Mouse (Mus musculus) ZHBTc4 (cell line): ENCODE results near the gene Atrnl1.
"Not testable (repeated sequence)": the region's sequence is repeated elsewhere in the genome, so short reads cannot be mapped to it uniquely, and the experiment has no call there.

ENCODE experiments used
- DNase-seq: peaks from one replicate; pipeline ENCODE4 v3.0.0-alpha.2; 2011; ENCODE audit warnings: low read depth, low spot score

Gene Atrnl1

GRCm38 (mm10) chr19:58023216-58023825 is 412.5 kb downstream of the Atrnl1 start:
- DNase-seq: peak; percentile 56

GRCm38 (mm10) chr19:58025053-58025452 is 414.2 kb downstream of the Atrnl1 start:
- DNase-seq: no peak

GRCm38 (mm10) chr19:58029661-58030060 is 418.8 kb downstream of the Atrnl1 start:
- no peak for DNase-seq

GRCm38 (mm10) chr19:58033241-58033640 is 422.4 kb downstream of the Atrnl1 start:
- DNase-seq: no peak

GRCm38 (mm10) chr19:58036166-58036565 is 425.3 kb downstream of the Atrnl1 start:
- DNase-seq: no peak

GRCm38 (mm10) chr19:58043120-58043519 is 432.3 kb downstream of the Atrnl1 start:
- DNase-seq: no peak

- no peak for DNase-seq
Measured at GRCm38 (mm10) chr19:58043550-58043949, 432.7 kb downstream of the Atrnl1 start.

GRCm38 (mm10) chr19:58044816-58045215 is 434.0 kb downstream of the Atrnl1 start:
- DNase-seq: no peak

GRCm38 (mm10) chr19:58046656-58047055 is 435.8 kb downstream of the Atrnl1 start:
- no peak for DNase-seq

GRCm38 (mm10) chr19:58050410-58050809 is 439.6 kb downstream of the Atrnl1 start:
- not testable (repeated sequence) for DNase-seq

- DNase-seq: no peak
Measured at GRCm38 (mm10) chr19:58050986-58051385, 440.2 kb downstream of the Atrnl1 start.

GRCm38 (mm10) chr19:58051905-58052304 is 441.1 kb downstream of the Atrnl1 start:
- no peak for DNase-seq

GRCm38 (mm10) chr19:58052444-58053135 is 441.8 kb downstream of the Atrnl1 start:
- DNase-seq: no peak

GRCm38 (mm10) chr19:58059719-58060118 is 448.9 kb downstream of the Atrnl1 start:
- DNase-seq: no peak

GRCm38 (mm10) chr19:58060199-58060853 is 449.5 kb downstream of the Atrnl1 start:
- DNase-seq: no peak

- peak; percentile 32 for DNase-seq
Measured at GRCm38 (mm10) chr19:58060854-58061358, 450.1 kb downstream of the Atrnl1 start.

- DNase-seq: no peak
Measured at GRCm38 (mm10) chr19:58061933-58062332, 451.1 kb downstream of the Atrnl1 start.

GRCm38 (mm10) chr19:58063541-58063940 is 452.7 kb downstream of the Atrnl1 start:
- no peak for DNase-seq

- DNase-seq: peak; percentile 51
Measured at GRCm38 (mm10) chr19:58064116-58065000, 453.5 kb downstream of the Atrnl1 start.

GRCm38 (mm10) chr19:58065001-58065314 is 454.1 kb downstream of the Atrnl1 start:
- no peak for DNase-seq

- no peak for DNase-seq
Measured at GRCm38 (mm10) chr19:58065514-58065913, 454.7 kb downstream of the Atrnl1 start.

- no peak for DNase-seq
Measured at GRCm38 (mm10) chr19:58068114-58068513, 457.3 kb downstream of the Atrnl1 start.
